Mouse (Mus musculus) hindbrain, embryonic 13.5 days (tissue): ENCODE data around the gene Nell1. TPM values are rescaled to one million over a fixed set of nuclear protein-coding genes. Genes with fewer than 3 reads are reported as not detected.
A peak's percentile ranks its signal among the peaks of the same experiment; 100 is the strongest.

Experiments used
- ATAC-seq: fragments of 200-750 bp; cut with Nextera tagmentation; 2 replicates; pipeline ENCODE4 v1.8.0; 2017; ENCODE audit warnings: moderate TSS enrichment; ENCODE audit not compliant: low FRiP score
- H3K27ac ChIP-seq: fragments of 300-500 bp; sonication (generic); 2 replicates; pipeline ENCODE4 v1.5.1; 2015; ENCODE audit warnings: inconsistent platforms, mild to moderate bottlenecking, moderate library complexity
- H3K27me3 ChIP-seq: fragments of 300-500 bp; sonication (generic); 2 replicates; pipeline ENCODE4 v1.6.1; 2015; ENCODE audit warnings: mild to moderate bottlenecking, inconsistent platforms
- H3K36me3 ChIP-seq: fragments of 300-500 bp; sonication (generic); 2 replicates; pipeline ENCODE4 v1.6.1; 2015; ENCODE audit warnings: mild to moderate bottlenecking, inconsistent platforms
- H3K4me1 ChIP-seq: fragments of 300-500 bp; sonication (generic); replicated peaks from 2 replicates; pipeline ENCODE4 v1.6.1; 2015; ENCODE audit warnings: inconsistent platforms
- H3K4me2 ChIP-seq: fragments of 300-500 bp; sonication (generic); 2 replicates; pipeline ENCODE4 v1.6.1; 2015; ENCODE audit warnings: inconsistent platforms, mild to moderate bottlenecking, moderate library complexity
- H3K4me3 ChIP-seq: fragments of 300-500 bp; sonication (generic); 2 replicates; pipeline ENCODE4 v1.5.1; 2015; ENCODE audit warnings: mild to moderate bottlenecking, inconsistent platforms
- H3K9ac ChIP-seq: fragments of 300-500 bp; sonication (generic); 2 replicates; pipeline ENCODE4 v1.6.1; 2015; ENCODE audit warnings: mild to moderate bottlenecking, inconsistent platforms
- H3K9me3 ChIP-seq: fragments of 300-500 bp; sonication (generic); 2 replicates; pipeline ENCODE4 v1.6.1; 2016; ENCODE audit warnings: inconsistent platforms
- WGBS: fragments of 180-500 bp; shearing (Covaris S2); methylation state at CpG from one replicate; pipeline ENCODE4 v1.1.7; 2015; 5-methylcytosine and 5-hydroxymethylcytosine counted together
- polyA plus RNA-seq: library from polyadenylated mRNA; unstranded; fragments of >200 nt; fragmentation: Nextera tagmentation; extraction: Ambion mirVana; gene quantifications from 2 replicates; pipeline ENCODE4 v1.2.1, GENCODE M21; 2015

Gene Nell1
- polyA plus RNA-seq, 1 experiment from 2014 or later = 15.7 TPM

DNA sequence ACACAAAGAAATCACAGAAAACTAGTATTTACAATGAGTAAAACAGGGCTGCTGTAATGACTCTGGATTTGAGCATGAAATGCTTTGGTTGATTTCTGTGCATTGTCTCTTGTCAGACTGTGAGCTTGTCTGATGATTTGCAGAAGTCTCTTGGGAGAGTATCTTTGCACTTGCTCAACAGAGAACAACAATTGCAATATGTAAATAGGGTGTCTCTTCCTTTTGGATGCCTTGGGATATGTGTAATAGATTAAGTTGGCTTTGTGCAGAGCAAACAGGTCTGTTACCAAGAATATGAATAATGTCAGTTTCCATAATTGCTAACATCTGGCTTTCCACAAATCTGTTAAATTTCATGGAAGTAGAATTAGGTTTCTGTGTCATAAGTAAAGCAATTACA lies 868.0 kb downstream of the Nell1 start:
- no peaks in the 10 kb centered on the region for H3K9me3 ChIP-seq
- ATAC-seq = no peak

GRCm38 (mm10) chr7:50847921-50848320 lies 873.3 kb downstream of the Nell1 start:
- H3K36me3 ChIP-seq = no peaks in the 10 kb centered on the region
- no peaks in the 10 kb centered on the region for H3K27me3 ChIP-seq
- no peaks in the 10 kb centered on the region for H3K9me3 ChIP-seq
- no peak overlapping the region for H3K27ac ChIP-seq
- H3K4me2 ChIP-seq = no peak overlapping the region
- ATAC-seq = no peak
- H3K4me3 ChIP-seq = no peak overlapping the region
- no peak overlapping the region for H3K9ac ChIP-seq
- H3K4me1 ChIP-seq = no peaks in the 10 kb centered on the region
- WGBS = 90% methylated on average over 1 of the region's 1 CpGs

More for the DNA sequence above, 868.0 kb downstream of the Nell1 start:
- Histone ChIP-seq H3K4me2 (no peak overlapping the region), H3K4me3 (no peak overlapping the region), H3K36me3 (no peaks in the 10 kb centered on the region), H3K27ac (no peak overlapping the region), H3K9ac (no peak overlapping the region), H3K27me3 (no peaks in the 10 kb centered on the region), H3K4me1 (no peaks in the 10 kb centered on the region)

- no peaks in the 10 kb centered on the region for H3K9me3 ChIP-seq
- H3K9ac ChIP-seq = no peak overlapping the region
- no peak overlapping the region for H3K27ac ChIP-seq
- no peaks in the 10 kb centered on the region for H3K27me3 ChIP-seq
- no peak overlapping the region for H3K4me2 ChIP-seq
- H3K4me3 ChIP-seq = no peak overlapping the region
- WGBS = 12% methylated on average over 1 of the region's 1 CpGs
- no peaks in the 10 kb centered on the region for H3K36me3 ChIP-seq
- no peaks in the 10 kb centered on the region for H3K4me1 ChIP-seq
- no peak for ATAC-seq
Measured at GRCm38 (mm10) chr7:50850271-50850670, 875.6 kb downstream of the Nell1 start.

DNA sequence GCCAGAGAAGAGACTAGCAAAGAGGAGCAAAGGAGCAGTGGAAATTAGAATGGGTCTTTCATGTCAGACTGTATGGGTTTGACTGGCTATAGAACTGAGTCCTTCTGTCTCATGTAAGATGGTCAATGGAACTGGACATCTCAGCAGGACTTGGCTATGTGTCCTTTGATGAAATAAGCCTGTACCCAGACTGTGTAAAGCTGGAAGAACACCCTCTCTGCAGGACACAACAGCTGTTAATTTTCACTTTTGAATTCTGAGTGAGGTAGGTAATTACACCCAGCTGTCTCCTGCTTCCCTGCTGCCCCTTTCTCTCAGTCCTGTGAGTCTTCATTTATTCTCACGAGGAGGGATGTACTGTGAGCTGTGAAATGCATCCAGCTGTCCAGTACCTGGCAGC lies 895.5 kb downstream of the Nell1 start:
- Histone ChIP-seq H3K27ac (no peak overlapping the region), H3K4me2 (no peak overlapping the region), H3K9me3 (no peaks in the 10 kb centered on the region), H3K36me3 (no peaks in the 10 kb centered on the region), H3K4me1 (no peaks in the 10 kb centered on the region), H3K27me3 (no peaks in the 10 kb centered on the region), H3K9ac (no peak overlapping the region), H3K4me3 (no peak overlapping the region)
- WGBS = 17% methylated on average over 1 of the region's 1 CpGs
- no peak; the same call in 1 of the 2 replicates for ATAC-seq

- no peaks in the 10 kb centered on the region for H3K27me3 ChIP-seq
- peaks cover 5% of the 10 kb centered on the region; the same call in 1 of the 2 replicates for H3K4me1 ChIP-seq
- ATAC-seq = no peak
- WGBS = 67% methylated on average over 3 of the region's 3 CpGs
- H3K4me3 ChIP-seq = no peak overlapping the region
- no peak overlapping the region for H3K9ac ChIP-seq
- H3K36me3 ChIP-seq = no peaks in the 10 kb centered on the region
- H3K4me2 ChIP-seq = no peak overlapping the region
- H3K27ac ChIP-seq = 0 out of 2 replicates have a peak overlapping the region, but pooled peaks have one; percentile 4
- no peaks in the 10 kb centered on the region for H3K9me3 ChIP-seq
Measured at GRCm38 (mm10) chr7:50887625-50888024, 913.0 kb downstream of the Nell1 start.

GRCm38 (mm10) chr7:50899541-50900088 lies 925.0 kb downstream of the Nell1 start:
- Histone ChIP-seq H3K4me2 (no peak overlapping the region), H3K9ac (no peak overlapping the region), H3K27ac (no peak overlapping the region), H3K27me3 (no peaks in the 10 kb centered on the region), H3K4me3 (no peak overlapping the region), H3K9me3 (no peaks in the 10 kb centered on the region), H3K36me3 (no peaks in the 10 kb centered on the region), H3K4me1 (0 out of 2 replicates have a peak, but pooled peaks cover 2% of the 10 kb centered on the region)
- ATAC-seq = 0 out of 2 replicates have a peak, but pooled peaks have one; percentile 39
- WGBS = 58% methylated on average over 6 of the region's 6 CpGs

Other genes with a start within 250 kb of the Nell1 start
- 3.1 and 3.5 TPM in 2 replicates for gene Htatip2, start 215.7 kb upstream of the Nell1 start, polyA plus RNA-seq
- gene Prmt3, start 196.5 kb upstream of the Nell1 start, polyA plus RNA-seq = 50.8 and 52.5 TPM in 2 replicates
- gene Slc6a5, start 64.7 kb upstream of the Nell1 start, polyA plus RNA-seq = 12.5 and 13.0 TPM in 2 replicates